Mouse (Mus musculus): ENCODE measurements around the gene F11r. TPM values are rescaled to one million over a fixed set of nuclear protein-coding genes. Genes with fewer than 3 reads are reported as not detected.

The F11r gene
- polyA plus RNA-seq, 1 experiment from 2014 or later, result 74.7 TPM

GRCm38 (mm10) chr1:171447692-171448091 is 10.4 kb downstream of the F11r start:
- Histone ChIP-seq H3K4me2 (ENCODE audit: low read length) (peak overlapping the region; percentile 40), H3K27me3 (ENCODE audit: control insufficient read depth, insufficient read depth, low read length) (no peaks in the 10 kb centered on the region), H3K36me3 (ENCODE audit: control insufficient read depth, insufficient read depth, low read length) (no peaks in the 10 kb centered on the region), H3K27ac (replicated peaks in 1 of 2; ENCODE audit: control insufficient read depth in 1 of 2, insufficient read depth in 1 of 2, low read depth in 2 of 2, low read length in 2 of 2) (peak overlapping the region; percentile 37 to 38), H3K4me3 (ENCODE audit: control insufficient read depth in 1 of 2, insufficient read depth in 1 of 2, low read depth in 1 of 2, low read length in 2 of 2) (no peak overlapping the region), H3K9ac (ENCODE audit: low read length) (peak overlapping the region; percentile 51), H3K9me3 (ENCODE audit: control insufficient read depth, low read length) (peaks cover 8% of the 10 kb centered on the region), H3K4me1 (ENCODE audit: control insufficient read depth in 2 of 2, insufficient read depth in 2 of 2, low read length in 2 of 2) (peaks cover 8 to 22% of the 10 kb centered on the region in 2 experiments)
- WGBS, result 18% methylated on average over 10 of the region's 10 CpGs
- no peak for ATAC-seq (ENCODE audit: insufficient number of reproducible peaks, insufficient read depth, low FRiP score, low read depth)

GRCm38 (mm10) chr1:171450062-171450461 is 12.7 kb downstream of the F11r start:
- H3K36me3 ChIP-seq (ENCODE audit: control insufficient read depth, insufficient read depth, low read length), result 0 out of 2 replicates have a peak, but pooled peaks cover 4% of the 10 kb centered on the region
- H3K27me3 ChIP-seq (ENCODE audit: control insufficient read depth, insufficient read depth, low read length), result no peaks in the 10 kb centered on the region
- no peak overlapping the region for H3K9ac ChIP-seq (ENCODE audit: low read length)
- H3K4me1 ChIP-seq (ENCODE audit: control insufficient read depth in 2 of 2, insufficient read depth in 2 of 2, low read length in 2 of 2), result peaks cover 8 to 22% of the 10 kb centered on the region in 2 experiments
- 57% methylated on average over 11 of the region's 11 CpGs for WGBS
- no peak overlapping the region for H3K4me2 ChIP-seq (ENCODE audit: low read length)
- H3K27ac ChIP-seq (replicated peaks in 1 of 2; ENCODE audit: control insufficient read depth in 1 of 2, insufficient read depth in 1 of 2, low read depth in 2 of 2, low read length in 2 of 2), result no peak overlapping the region
- H3K9me3 ChIP-seq (ENCODE audit: control insufficient read depth, low read length), result peaks cover 3% of the 10 kb centered on the region; the same call in 1 of the 2 replicates
- ATAC-seq (ENCODE audit: insufficient number of reproducible peaks, insufficient read depth, low FRiP score, low read depth), result no peak
- no peak overlapping the region for H3K4me3 ChIP-seq (ENCODE audit: control insufficient read depth in 1 of 2, insufficient read depth in 1 of 2, low read depth in 1 of 2, low read length in 2 of 2)

- Histone ChIP-seq H3K4me2 (ENCODE audit: low read length) (no peak overlapping the region), H3K27ac (replicated peaks in 1 of 2; ENCODE audit: control insufficient read depth in 1 of 2, insufficient read depth in 1 of 2, low read depth in 2 of 2, low read length in 2 of 2) (no peak overlapping the region), H3K9ac (ENCODE audit: low read length) (no peak overlapping the region), H3K36me3 (ENCODE audit: control insufficient read depth, insufficient read depth, low read length) (0 out of 2 replicates have a peak, but pooled peaks cover 4% of the 10 kb centered on the region), H3K9me3 (ENCODE audit: control insufficient read depth, low read length) (peaks cover 2% of the 10 kb centered on the region; the same call in 1 of the 2 replicates), H3K27me3 (ENCODE audit: control insufficient read depth, insufficient read depth, low read length) (no peaks in the 10 kb centered on the region), H3K4me3 (ENCODE audit: control insufficient read depth in 1 of 2, insufficient read depth in 1 of 2, low read depth in 1 of 2, low read length in 2 of 2) (no peak overlapping the region), H3K4me1 (ENCODE audit: control insufficient read depth in 2 of 2, insufficient read depth in 2 of 2, low read length in 2 of 2) (peaks cover 8 to 22% of the 10 kb centered on the region in 2 experiments)
- 76% methylated on average over 10 of the region's 10 CpGs for WGBS
- no peak for ATAC-seq (ENCODE audit: insufficient number of reproducible peaks, insufficient read depth, low FRiP score, low read depth)
Measured at GRCm38 (mm10) chr1:171451001-171451400, 13.7 kb downstream of the F11r start.

- H3K9ac ChIP-seq (ENCODE audit: low read length), result no peak overlapping the region
- no peak for ATAC-seq (ENCODE audit: insufficient number of reproducible peaks, insufficient read depth, low FRiP score, low read depth)
- H3K9me3 ChIP-seq (ENCODE audit: control insufficient read depth, low read length), result no peaks in the 10 kb centered on the region
- no peak overlapping the region for H3K4me3 ChIP-seq (ENCODE audit: control insufficient read depth in 1 of 2, insufficient read depth in 1 of 2, low read depth in 1 of 2, low read length in 2 of 2)
- no peaks in the 10 kb centered on the region for H3K27me3 ChIP-seq (ENCODE audit: control insufficient read depth, insufficient read depth, low read length)
- H3K27ac ChIP-seq (replicated peaks in 1 of 2; ENCODE audit: control insufficient read depth in 1 of 2, insufficient read depth in 1 of 2, low read depth in 2 of 2, low read length in 2 of 2), result no peak overlapping the region
- no peak overlapping the region for H3K4me2 ChIP-seq (ENCODE audit: low read length)
- 0 out of 2 replicates have a peak, but pooled peaks cover 4% of the 10 kb centered on the region for H3K36me3 ChIP-seq (ENCODE audit: control insufficient read depth, insufficient read depth, low read length)
- WGBS, result 69% methylated on average over 5 of the region's 5 CpGs
- peaks cover 5 to 10% of the 10 kb centered on the region in 2 experiments for H3K4me1 ChIP-seq (ENCODE audit: control insufficient read depth in 2 of 2, insufficient read depth in 2 of 2, low read length in 2 of 2)
Measured at GRCm38 (mm10) chr1:171452522-171452921, 15.2 kb downstream of the F11r start.

- H3K27ac ChIP-seq (replicated peaks in 1 of 2; ENCODE audit: control insufficient read depth in 1 of 2, insufficient read depth in 1 of 2, low read depth in 2 of 2, low read length in 2 of 2), result no peak overlapping the region
- ATAC-seq (ENCODE audit: insufficient number of reproducible peaks, insufficient read depth, low FRiP score, low read depth), result no peak
- H3K27me3 ChIP-seq (ENCODE audit: control insufficient read depth, insufficient read depth, low read length), result no peaks in the 10 kb centered on the region
- peaks cover 2 to 6% of the 10 kb centered on the region in 2 experiments for H3K4me1 ChIP-seq (ENCODE audit: control insufficient read depth in 2 of 2, insufficient read depth in 2 of 2, low read length in 2 of 2)
- 81% methylated on average over 5 of the region's 5 CpGs for WGBS
- 0 out of 2 replicates have a peak, but pooled peaks cover 4% of the 10 kb centered on the region for H3K36me3 ChIP-seq (ENCODE audit: control insufficient read depth, insufficient read depth, low read length)
- H3K9ac ChIP-seq (ENCODE audit: low read length), result no peak overlapping the region
- H3K4me3 ChIP-seq (ENCODE audit: control insufficient read depth in 1 of 2, insufficient read depth in 1 of 2, low read depth in 1 of 2, low read length in 2 of 2), result no peak overlapping the region
- no peaks in the 10 kb centered on the region for H3K9me3 ChIP-seq (ENCODE audit: control insufficient read depth, low read length)
- no peak overlapping the region for H3K4me2 ChIP-seq (ENCODE audit: low read length)
Measured at GRCm38 (mm10) chr1:171452923-171453322, 15.6 kb downstream of the F11r start.

- Histone ChIP-seq H3K27ac (replicated peaks in 1 of 2; ENCODE audit: control insufficient read depth in 1 of 2, insufficient read depth in 1 of 2, low read depth in 2 of 2, low read length in 2 of 2) (no peak overlapping the region), H3K27me3 (ENCODE audit: control insufficient read depth, insufficient read depth, low read length) (no peaks in the 10 kb centered on the region), H3K9me3 (ENCODE audit: control insufficient read depth, low read length) (no peaks in the 10 kb centered on the region), H3K9ac (ENCODE audit: low read length) (no peak overlapping the region), H3K4me2 (ENCODE audit: low read length) (no peak overlapping the region), H3K36me3 (ENCODE audit: control insufficient read depth, insufficient read depth, low read length) (0 out of 2 replicates have a peak, but pooled peaks cover 4% of the 10 kb centered on the region), H3K4me3 (ENCODE audit: control insufficient read depth in 1 of 2, insufficient read depth in 1 of 2, low read depth in 1 of 2, low read length in 2 of 2) (no peak overlapping the region), H3K4me1 (ENCODE audit: control insufficient read depth in 2 of 2, insufficient read depth in 2 of 2, low read length in 2 of 2) (peaks cover 4 to 11% of the 10 kb centered on the region in 2 experiments; a peak in 3 of 4 replicates)
- ATAC-seq (ENCODE audit: insufficient number of reproducible peaks, insufficient read depth, low FRiP score, low read depth), result no peak
- whole genome bisulfite sequencing, result 76% methylated on average over 6 of the region's 6 CpGs
Measured at GRCm38 (mm10) chr1:171454926-171455325, 17.6 kb downstream of the F11r start.

- WGBS, result 98% methylated on average over 1 of the region's 1 CpGs
- no peak for ATAC-seq (ENCODE audit: insufficient number of reproducible peaks, insufficient read depth, low FRiP score, low read depth)
- H3K27me3 ChIP-seq (ENCODE audit: control insufficient read depth, insufficient read depth, low read length), result no peaks in the 10 kb centered on the region
Measured at GRCm38 (mm10) chr1:171457568-171457967, 20.2 kb downstream of the F11r start.

GRCm38 (mm10) chr1:171459791-171460190 is 22.5 kb downstream of the F11r start:
- Histone ChIP-seq H3K36me3 (ENCODE audit: control insufficient read depth, insufficient read depth, low read length) (peaks cover 38% of the 10 kb centered on the region), H3K27me3 (ENCODE audit: control insufficient read depth, insufficient read depth, low read length) (no peaks in the 10 kb centered on the region), H3K4me2 (ENCODE audit: low read length) (peak overlapping the region; percentile 31), H3K4me1 (ENCODE audit: control insufficient read depth in 2 of 2, insufficient read depth in 2 of 2, low read length in 2 of 2) (peaks cover 4 to 14% of the 10 kb centered on the region in 2 experiments; a peak in 3 of 4 replicates), H3K4me3 (ENCODE audit: control insufficient read depth in 1 of 2, insufficient read depth in 1 of 2, low read depth in 1 of 2, low read length in 2 of 2) (no peak overlapping the region), H3K9ac (ENCODE audit: low read length) (no peak overlapping the region), H3K27ac (replicated peaks in 1 of 2; ENCODE audit: control insufficient read depth in 1 of 2, insufficient read depth in 1 of 2, low read depth in 2 of 2, low read length in 2 of 2) (peak overlapping the region in 1 of 2 experiments; percentile 24; a peak in 1 of 4 replicates), H3K9me3 (ENCODE audit: control insufficient read depth, low read length) (no peaks in the 10 kb centered on the region)
- 50% methylated on average over 5 of the region's 5 CpGs for WGBS
- ATAC-seq (ENCODE audit: insufficient number of reproducible peaks, insufficient read depth, low FRiP score, low read depth), result no peak

More at GRCm38 (mm10) chr1:171457568-171457967, 20.2 kb downstream of the F11r start:
- H3K9me3 ChIP-seq (ENCODE audit: control insufficient read depth, low read length), result no peaks in the 10 kb centered on the region
- H3K4me2 ChIP-seq (ENCODE audit: low read length), result no peak overlapping the region
- H3K27ac ChIP-seq (replicated peaks in 1 of 2; ENCODE audit: control insufficient read depth in 1 of 2, insufficient read depth in 1 of 2, low read depth in 2 of 2, low read length in 2 of 2), result no peak overlapping the region
- H3K4me1 ChIP-seq (ENCODE audit: control insufficient read depth in 2 of 2, insufficient read depth in 2 of 2, low read length in 2 of 2), result peaks cover 4 to 14% of the 10 kb centered on the region in 2 experiments; a peak in 3 of 4 replicates
- H3K4me3 ChIP-seq (ENCODE audit: control insufficient read depth in 1 of 2, insufficient read depth in 1 of 2, low read depth in 1 of 2, low read length in 2 of 2), result no peak overlapping the region
- H3K36me3 ChIP-seq (ENCODE audit: control insufficient read depth, insufficient read depth, low read length), result peaks cover 26% of the 10 kb centered on the region
- no peak overlapping the region for H3K9ac ChIP-seq (ENCODE audit: low read length)

Data from heart, embryonic 14.5 days (tissue).